Mouse (Mus musculus) intestine, postnatal 0 days (tissue): ENCODE data around the gene Ccdc38. TPM values are rescaled to one million over a fixed set of nuclear protein-coding genes. Genes with fewer than 3 reads are reported as not detected.
A peak's percentile ranks its signal among the peaks of the same experiment; 100 is the strongest.

Experiments used
- ATAC-seq: fragments of 200-750 bp; cut with Nextera tagmentation; 2 replicates; pipeline ENCODE4 v1.8.0; 2017; ENCODE audit warnings: mild to moderate bottlenecking, moderate TSS enrichment, moderate library complexity
- H3K27ac ChIP-seq: fragments of 300-500 bp; sonication (generic); 2 replicates; pipeline ENCODE4 v1.5.1; 2014; ENCODE audit warnings: mild to moderate bottlenecking, low read depth, low read length, moderate library complexity
- H3K27me3 ChIP-seq: fragments of 300-500 bp; sonication (generic); replicated peaks from 2 replicates; pipeline ENCODE4 v1.6.1; 2014; ENCODE audit warnings: low read length, mixed read lengths; ENCODE audit not compliant: control insufficient read depth, insufficient read depth
- H3K36me3 ChIP-seq: fragments of 300-500 bp; sonication (generic); 2 replicates; pipeline ENCODE4 v1.6.1; 2014; ENCODE audit warnings: mild to moderate bottlenecking, moderate library complexity; ENCODE audit not compliant: control insufficient read depth, insufficient read depth
- H3K4me1 ChIP-seq: fragments of 300-500 bp; sonication (generic); replicated peaks from 2 replicates; pipeline ENCODE4 v1.6.1; 2014; ENCODE audit warnings: antibody characterized with exemption, low read length, mixed read lengths; ENCODE audit not compliant: control insufficient read depth, insufficient read depth
- H3K4me2 ChIP-seq: fragments of 300-500 bp; sonication (generic); replicated peaks from 2 replicates; pipeline ENCODE4 v1.6.1; 2014; ENCODE audit warnings: low read depth, mild to moderate bottlenecking, moderate library complexity
- H3K4me3 ChIP-seq: fragments of 300-500 bp; sonication (generic); 2 replicates; pipeline ENCODE4 v1.5.1; 2014; ENCODE audit warnings: low read depth, low read length
- H3K9ac ChIP-seq: fragments of 300-500 bp; sonication (generic); 2 replicates; pipeline ENCODE4 v1.6.1; 2014; ENCODE audit warnings: mild to moderate bottlenecking, low read depth, low read length
- H3K9me3 ChIP-seq: fragments of 300-500 bp; sonication (generic); 2 replicates; pipeline ENCODE4 v1.6.1; 2016; ENCODE audit warnings: mixed run types; ENCODE audit not compliant: control insufficient read depth
- CTCF ChIP-seq: sonication (generic); IDR thresholded peaks from 2 replicates; pipeline ENCODE4 v1.5.1; 2016; ENCODE audit warnings: low read depth, mild to moderate bottlenecking, control low read depth, antibody characterized with exemption, moderate library complexity
- WGBS: fragments of 180-500 bp; shearing (Covaris S2); extraction: QIAGEN DNeasy Blood & Tissue Kit; methylation state at CpG from one replicate; pipeline ENCODE4 v1.1.7; 2014; 5-methylcytosine and 5-hydroxymethylcytosine counted together
- polyA plus RNA-seq: library from polyadenylated mRNA; unstranded; fragments of >200 nt; fragmentation: Nextera tagmentation; extraction: Ambion mirVana; gene quantifications from 2 replicates; pipeline ENCODE4 v1.2.1, GENCODE M21; 2015

Gene Ccdc38
- polyA plus RNA-seq, 1 experiment from 2014 or later = 0.10 TPM

- no peak overlapping the region for H3K4me3 ChIP-seq
- H3K9ac ChIP-seq = no peak overlapping the region
- no peak overlapping the region for H3K4me2 ChIP-seq
- WGBS = 58% methylated on average over 4 of the region's 4 CpGs
- no peak for TF ChIP-seq CTCF
- no peaks in the 10 kb centered on the region for H3K4me1 ChIP-seq
- no peaks in the 10 kb centered on the region for H3K9me3 ChIP-seq
- H3K27me3 ChIP-seq = no peaks in the 10 kb centered on the region
- H3K27ac ChIP-seq = no peak overlapping the region
- no peak for ATAC-seq
- H3K36me3 ChIP-seq = no peaks in the 10 kb centered on the region
Measured at GRCm38 (mm10) chr10:93574966-93575365, 34.5 kb downstream of the Ccdc38 start.

- TF ChIP-seq CTCF = no peak
- WGBS = 88% methylated on average over 8 of the region's 8 CpGs
- H3K4me3 ChIP-seq = no peak overlapping the region
Measured at GRCm38 (mm10) chr10:93575960-93576359, 35.5 kb downstream of the Ccdc38 start.

GRCm38 (mm10) chr10:93577271-93577886 is 36.9 kb downstream of the Ccdc38 start:
- Histone ChIP-seq H3K36me3 (peaks cover 4% of the 10 kb centered on the region; the same call in 1 of the 2 replicates), H3K27me3 (no peaks in the 10 kb centered on the region), H3K9me3 (no peaks in the 10 kb centered on the region), H3K27ac (no peak overlapping the region), H3K4me2 (no peak overlapping the region), H3K4me1 (no peaks in the 10 kb centered on the region), H3K9ac (no peak overlapping the region), H3K4me3 (no peak overlapping the region)
- WGBS = 59% methylated on average over 13 of the region's 13 CpGs
- peak; percentile 90 for TF ChIP-seq CTCF
- ATAC-seq = 0 out of 2 replicates have a peak, but pooled peaks have one; percentile 16

More at GRCm38 (mm10) chr10:93575960-93576359, 35.5 kb downstream of the Ccdc38 start:
- Histone ChIP-seq H3K9me3 (no peaks in the 10 kb centered on the region), H3K9ac (no peak overlapping the region), H3K27ac (no peak overlapping the region), H3K4me1 (no peaks in the 10 kb centered on the region), H3K4me2 (no peak overlapping the region), H3K27me3 (no peaks in the 10 kb centered on the region), H3K36me3 (no peaks in the 10 kb centered on the region)
- ATAC-seq = no peak

- ATAC-seq = no peak
- H3K4me1 ChIP-seq = no peaks in the 10 kb centered on the region; the same call in 1 of the 2 replicates
- no peaks in the 10 kb centered on the region for H3K9me3 ChIP-seq
- WGBS = 1% methylated on average over 11 of the region's 11 CpGs
- H3K27me3 ChIP-seq = no peaks in the 10 kb centered on the region
- H3K9ac ChIP-seq = peak overlapping the region; percentile 77
- peak overlapping the region; percentile 72 for H3K4me3 ChIP-seq
- H3K36me3 ChIP-seq = no peaks in the 10 kb centered on the region
- 0 out of 2 replicates have a peak overlapping the region, but pooled peaks have one; percentile 68 for H3K27ac ChIP-seq
- TF ChIP-seq CTCF = no peak
- peak overlapping the region; percentile 84 for H3K4me2 ChIP-seq
Measured at GRCm38 (mm10) chr10:93588796-93589195, 48.4 kb downstream of the Ccdc38 start.

- H3K36me3 ChIP-seq = no peaks in the 10 kb centered on the region
- 1% methylated on average over 63 of the region's 63 CpGs for WGBS
- no peaks in the 10 kb centered on the region for H3K27me3 ChIP-seq
- peak within 1 kb of the TSS; percentile 84 for H3K4me2 ChIP-seq
- H3K4me3 ChIP-seq = peak within 1 kb of the TSS; percentile 72
- H3K9ac ChIP-seq = peak within 1 kb of the TSS; percentile 77
- no peak for TF ChIP-seq CTCF
- ATAC-seq = peak; percentile 90
- H3K27ac ChIP-seq = peak within 1 kb of the TSS; percentile 68
- no peaks in the 10 kb centered on the region for H3K9me3 ChIP-seq
- H3K4me1 ChIP-seq = no peaks in the 10 kb centered on the region; the same call in 1 of the 2 replicates
Measured at GRCm38 (mm10) chr10:93589281-93589848, 48.9 kb downstream of the Ccdc38 start, which contains the start of gene Snrpf. TSS of gene Snrpf (minus strand) at chr10:93589706.

GRCm38 (mm10) chr10:93592456-93592855 is 52.0 kb downstream of the Ccdc38 start:
- Histone ChIP-seq H3K4me1 (no peaks in the 10 kb centered on the region; the same call in 1 of the 2 replicates), H3K27me3 (no peaks in the 10 kb centered on the region), H3K9ac (no peak overlapping the region), H3K4me3 (no peak overlapping the region), H3K4me2 (no peak overlapping the region), H3K36me3 (no peaks in the 10 kb centered on the region), H3K27ac (no peak overlapping the region), H3K9me3 (no peaks in the 10 kb centered on the region)
- no peak for ATAC-seq
- 53% methylated on average over 12 of the region's 12 CpGs for WGBS
- TF ChIP-seq CTCF = peak; percentile 60
